Mouse (Mus musculus): Measurements from ENCODE around the gene Mpzl3. TPM values are rescaled to one million over a fixed set of nuclear protein-coding genes. Genes with fewer than 3 reads are reported as not detected.

Gene Mpzl3
- polyA plus RNA-seq, 2 experiments = 0.33 to 1.0 TPM

GRCm38 (mm10) chr9:45084556-45084955 lies 29.6 kb downstream of the Mpzl3 start:
- WGBS (ENCODE audit: insufficient replicate concordance) = 24% methylated on average over 5 of the region's 5 CpGs
- H3K36me3 ChIP-seq (replicated peaks; ENCODE audit: control insufficient read depth, insufficient read depth, low read depth) = no peaks in the 10 kb centered on the region

GRCm38 (mm10) chr9:45085741-45086690 lies 31.0 kb downstream of the Mpzl3 start:
- Histone ChIP-seq H3K4me1 (replicated peaks; ENCODE audit: control insufficient read depth in 2 of 2, insufficient read depth in 2 of 2, low read length in 1 of 2) (no peaks in the 10 kb centered on the region), H3K9me3 (ENCODE audit: control insufficient read depth, low read length) (no peaks in the 10 kb centered on the region), H3K27ac (no peak overlapping the region), H3K27me3 (ENCODE audit: control insufficient read depth, insufficient read depth, low read length) (no peaks in the 10 kb centered on the region), H3K4me2 (ENCODE audit: low read depth) (no peak overlapping the region), H3K9ac (replicated peaks) (no peak overlapping the region), H3K4me3 (ENCODE audit: insufficient read depth in 1 of 2, low read depth in 2 of 2, low read length in 2 of 2) (no peak overlapping the region), H3K36me3 (replicated peaks; ENCODE audit: control insufficient read depth, insufficient read depth, low read depth) (no peaks in the 10 kb centered on the region)
- TF ChIP-seq CTCF (IDR thresholded peaks at IDR 0.05; ENCODE audit: low read depth) (no peak), EP300 (IDR thresholded peaks at IDR 0.05; ENCODE audit: low read depth) (no peak)
- no peak for ATAC-seq (ENCODE audit: insufficient read depth)
- DNase-seq (ENCODE audit: low read depth in 3 of 3, low spot score in 3 of 3) = no peak
- WGBS (ENCODE audit: insufficient replicate concordance) = 48% methylated on average over 12 of the region's 12 CpGs

More at GRCm38 (mm10) chr9:45084556-45084955, 29.6 kb downstream of the Mpzl3 start:
- H3K4me1 ChIP-seq (replicated peaks; ENCODE audit: control insufficient read depth in 2 of 2, insufficient read depth in 2 of 2, low read length in 1 of 2) = no peaks in the 10 kb centered on the region
- no peak for DNase-seq (ENCODE audit: low read depth in 3 of 3, low spot score in 3 of 3)
- no peak overlapping the region for H3K4me3 ChIP-seq (ENCODE audit: insufficient read depth in 1 of 2, low read depth in 2 of 2, low read length in 2 of 2)
- TF ChIP-seq CTCF (IDR thresholded peaks at IDR 0.05; ENCODE audit: low read depth) (no peak), EP300 (IDR thresholded peaks at IDR 0.05; ENCODE audit: low read depth) (no peak)
- H3K9ac ChIP-seq (replicated peaks) = no peak overlapping the region
- H3K27ac ChIP-seq = no peak overlapping the region
- ATAC-seq (ENCODE audit: insufficient read depth) = no peak
- H3K4me2 ChIP-seq (ENCODE audit: low read depth) = no peak overlapping the region
- H3K27me3 ChIP-seq (ENCODE audit: control insufficient read depth, insufficient read depth, low read length) = no peaks in the 10 kb centered on the region
- H3K9me3 ChIP-seq (ENCODE audit: control insufficient read depth, low read length) = no peaks in the 10 kb centered on the region

DNA sequence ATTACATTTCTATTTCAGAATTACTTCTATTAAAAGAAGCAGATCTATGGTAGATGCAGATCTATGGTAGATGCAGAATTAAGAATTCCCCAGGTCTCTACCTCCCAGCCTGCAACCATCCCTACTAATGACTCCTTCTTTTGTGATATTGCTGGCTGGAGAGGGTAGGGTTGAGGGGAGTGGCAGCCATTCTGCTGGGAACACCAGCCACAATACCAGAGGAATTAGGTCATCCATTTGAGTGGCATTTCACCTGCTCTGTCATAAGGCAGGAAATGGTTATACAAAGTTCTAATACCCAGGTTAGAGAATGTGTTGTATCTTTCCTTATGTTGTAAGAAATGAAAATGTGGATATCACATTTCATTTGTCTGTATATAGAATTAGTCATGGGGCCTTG lies 33.1 kb downstream of the Mpzl3 start:
- ATAC-seq (ENCODE audit: insufficient read depth) (no peak), DNase-seq (ENCODE audit: low read depth in 3 of 3, low spot score in 3 of 3) (no peak)
- Histone ChIP-seq H3K27ac (no peak overlapping the region), H3K4me3 (ENCODE audit: insufficient read depth in 1 of 2, low read depth in 2 of 2, low read length in 2 of 2) (no peak overlapping the region), H3K4me1 (replicated peaks; ENCODE audit: control insufficient read depth in 2 of 2, insufficient read depth in 2 of 2, low read length in 1 of 2) (no peaks in the 10 kb centered on the region), H3K9me3 (ENCODE audit: control insufficient read depth, low read length) (no peaks in the 10 kb centered on the region), H3K36me3 (replicated peaks; ENCODE audit: control insufficient read depth, insufficient read depth, low read depth) (no peaks in the 10 kb centered on the region), H3K4me2 (ENCODE audit: low read depth) (no peak overlapping the region), H3K27me3 (ENCODE audit: control insufficient read depth, insufficient read depth, low read length) (no peaks in the 10 kb centered on the region), H3K9ac (replicated peaks) (no peak overlapping the region)
- TF ChIP-seq EP300 (IDR thresholded peaks at IDR 0.05; ENCODE audit: low read depth) = no peak
- no peak for TF ChIP-seq CTCF (IDR thresholded peaks at IDR 0.05; ENCODE audit: low read depth)

GRCm38 (mm10) chr9:45090811-45091210 lies 35.8 kb downstream of the Mpzl3 start:
- no peak for DNase-seq (ENCODE audit: low read depth in 3 of 3, low spot score in 3 of 3)
- Histone ChIP-seq H3K9me3 (ENCODE audit: control insufficient read depth, low read length) (no peaks in the 10 kb centered on the region), H3K27me3 (ENCODE audit: control insufficient read depth, insufficient read depth, low read length) (no peaks in the 10 kb centered on the region), H3K9ac (replicated peaks) (no peak overlapping the region), H3K4me1 (replicated peaks; ENCODE audit: control insufficient read depth in 2 of 2, insufficient read depth in 2 of 2, low read length in 1 of 2) (no peaks in the 10 kb centered on the region), H3K4me2 (ENCODE audit: low read depth) (no peak overlapping the region), H3K36me3 (replicated peaks; ENCODE audit: control insufficient read depth, insufficient read depth, low read depth) (no peaks in the 10 kb centered on the region), H3K27ac (no peak overlapping the region), H3K4me3 (ENCODE audit: insufficient read depth in 1 of 2, low read depth in 2 of 2, low read length in 2 of 2) (no peak overlapping the region)
- 46% methylated on average over 3 of the region's 3 CpGs for WGBS (ENCODE audit: insufficient replicate concordance)
- TF ChIP-seq CTCF (IDR thresholded peaks at IDR 0.05; ENCODE audit: low read depth) (peak; percentile 36), EP300 (IDR thresholded peaks at IDR 0.05; ENCODE audit: low read depth) (no peak)
- ATAC-seq (ENCODE audit: insufficient read depth) = no peak

- DNase-seq (ENCODE audit: low read depth in 3 of 3, low spot score in 3 of 3) = no peak
- no peak overlapping the region for H3K4me2 ChIP-seq (ENCODE audit: low read depth)
- H3K27ac ChIP-seq = no peak overlapping the region
- H3K27me3 ChIP-seq (ENCODE audit: control insufficient read depth, insufficient read depth, low read length) = no peaks in the 10 kb centered on the region
- TF ChIP-seq EP300 (IDR thresholded peaks at IDR 0.05; ENCODE audit: low read depth) (no peak), CTCF (IDR thresholded peaks at IDR 0.05; ENCODE audit: low read depth) (no peak)
- H3K4me3 ChIP-seq (ENCODE audit: insufficient read depth in 1 of 2, low read depth in 2 of 2, low read length in 2 of 2) = no peak overlapping the region
- H3K4me1 ChIP-seq (replicated peaks; ENCODE audit: control insufficient read depth in 2 of 2, insufficient read depth in 2 of 2, low read length in 1 of 2) = no peaks in the 10 kb centered on the region
- no peaks in the 10 kb centered on the region for H3K9me3 ChIP-seq (ENCODE audit: control insufficient read depth, low read length)
- WGBS (ENCODE audit: insufficient replicate concordance) = 32% methylated on average over 4 of the region's 4 CpGs
- H3K9ac ChIP-seq (replicated peaks) = no peak overlapping the region
- no peaks in the 10 kb centered on the region for H3K36me3 ChIP-seq (replicated peaks; ENCODE audit: control insufficient read depth, insufficient read depth, low read depth)
- no peak for ATAC-seq (ENCODE audit: insufficient read depth)
Measured at GRCm38 (mm10) chr9:45092641-45093040, 37.7 kb downstream of the Mpzl3 start.

Data from liver, embryonic 14.5 days (tissue).